Mouse (Mus musculus): Measurements from ENCODE around the gene Cryba4. TPM values are rescaled to one million over a fixed set of nuclear protein-coding genes. Genes with fewer than 3 reads are reported as not detected.

The Cryba4 gene
- total RNA-seq, 4 experiments from 2014 or later = 7.6 to 10.4 (median 8.5) TPM

GRCm38 (mm10) chr5:112237866-112238570, 14.3 kb downstream of the Cryba4 start:
- DNase-seq (ENCODE audit: low spot score) = no peak

- no peak for DNase-seq (ENCODE audit: low spot score)
These were observed 14.9 kb downstream of the Cryba4 start for GRCm38 (mm10) chr5:112237439-112237838.

GRCm38 (mm10) chr5:112236631-112237030, 15.7 kb downstream of the Cryba4 start:
- no peak for DNase-seq (ENCODE audit: low spot score)

- DNase-seq (ENCODE audit: low spot score) = no peak
These were observed 16.5 kb downstream of the Cryba4 start for GRCm38 (mm10) chr5:112235806-112236205.

- no peak for DNase-seq (ENCODE audit: low spot score)
These were observed 23.9 kb downstream of the Cryba4 start for GRCm38 (mm10) chr5:112228240-112229076.

- no peak for DNase-seq (ENCODE audit: low spot score)
These were observed 24.4 kb downstream of the Cryba4 start for GRCm38 (mm10) chr5:112227898-112228239.

GRCm38 (mm10) chr5:112227354-112227753, 25.0 kb downstream of the Cryba4 start:
- no peak for DNase-seq (ENCODE audit: low spot score)

GRCm38 (mm10) chr5:112225591-112225990, 26.7 kb downstream of the Cryba4 start:
- no peak for DNase-seq (ENCODE audit: low spot score)

GRCm38 (mm10) chr5:112220203-112220602, 32.1 kb downstream of the Cryba4 start:
- DNase-seq (ENCODE audit: low spot score) = no peak

- DNase-seq (ENCODE audit: low spot score) = no peak
These were observed 32.9 kb downstream of the Cryba4 start for GRCm38 (mm10) chr5:112219398-112219797.

- DNase-seq (ENCODE audit: low spot score) = no peak
These were observed 33.6 kb downstream of the Cryba4 start for GRCm38 (mm10) chr5:112218679-112219078.

- no peak for DNase-seq (ENCODE audit: low spot score)
These were observed 35.3 kb downstream of the Cryba4 start for GRCm38 (mm10) chr5:112217031-112217430.

- no peak for DNase-seq (ENCODE audit: low spot score)
These were observed 36.0 kb downstream of the Cryba4 start for GRCm38 (mm10) chr5:112216335-112216734.

- DNase-seq (ENCODE audit: low spot score) = no peak
These were observed 36.5 kb downstream of the Cryba4 start for GRCm38 (mm10) chr5:112215801-112216251.

GRCm38 (mm10) chr5:112215291-112215751, 37.0 kb downstream of the Cryba4 start:
- no peak for DNase-seq (ENCODE audit: low spot score)

GRCm38 (mm10) chr5:112214419-112214818, 37.9 kb downstream of the Cryba4 start:
- DNase-seq (ENCODE audit: low spot score) = no peak

- DNase-seq (ENCODE audit: low spot score) = no peak
These were observed 38.7 kb downstream of the Cryba4 start for GRCm38 (mm10) chr5:112213331-112214240.

GRCm38 (mm10) chr5:112212711-112213264, 39.5 kb downstream of the Cryba4 start:
- DNase-seq (ENCODE audit: low spot score) = no peak

GRCm38 (mm10) chr5:112211911-112212310, 40.4 kb downstream of the Cryba4 start:
- no peak for DNase-seq (ENCODE audit: low spot score)

- DNase-seq (ENCODE audit: low spot score) = peak; percentile 31
These were observed 42.2 kb downstream of the Cryba4 start for GRCm38 (mm10) chr5:112210104-112210503.

GRCm38 (mm10) chr5:112208321-112208720, 44.0 kb downstream of the Cryba4 start:
- no peak for DNase-seq (ENCODE audit: low spot score)
